Mouse (Mus musculus): ENCODE measurements at regions not wholly inside any gene's neighbourhood (a gene's known extent, or its start where the extent isn't known, plus 50 kb on each side); places are given as distances from the start of the nearest gene placed in this dataset.

GRCm38 (mm10) chr2:113903865-113904264, 55.4 kb upstream of the Arhgap11a start:
- ATAC-seq (ENCODE audit: low FRiP score), result no peak
- Histone ChIP-seq H3K27ac (no peak overlapping the region), H3K4me1 (replicated peaks) (0 out of 2 replicates have a peak, but pooled peaks cover 5% of the 10 kb centered on the region)

GRCm38 (mm10) chr2:113903006-113903545, 54.6 kb upstream of the Arhgap11a start:
- no peak for ATAC-seq (ENCODE audit: low FRiP score)
- Histone ChIP-seq H3K9me3 (no peaks in the 10 kb centered on the region), H3K27ac (no peak overlapping the region), H3K4me1 (replicated peaks) (0 out of 2 replicates have a peak, but pooled peaks cover 5% of the 10 kb centered on the region), H3K4me3 (no peak overlapping the region), H3K4me2 (no peak overlapping the region), H3K27me3 (no peaks in the 10 kb centered on the region), H3K36me3 (no peaks in the 10 kb centered on the region), H3K9ac (no peak overlapping the region)
- 15% methylated on average over 1 of the region's 1 CpGs for WGBS

More at GRCm38 (mm10) chr2:113903865-113904264, 55.4 kb upstream of the Arhgap11a start:
- Histone ChIP-seq H3K4me3 (no peak overlapping the region), H3K4me2 (no peak overlapping the region), H3K9me3 (no peaks in the 10 kb centered on the region), H3K27me3 (no peaks in the 10 kb centered on the region), H3K36me3 (no peaks in the 10 kb centered on the region), H3K9ac (no peak overlapping the region)

- Histone ChIP-seq H3K4me3 (no peak overlapping the region), H3K4me2 (no peak overlapping the region), H3K9me3 (no peaks in the 10 kb centered on the region), H3K27me3 (no peaks in the 10 kb centered on the region), H3K27ac (no peak overlapping the region), H3K9ac (no peak overlapping the region), H3K36me3 (no peaks in the 10 kb centered on the region), H3K4me1 (replicated peaks) (0 out of 2 replicates have a peak, but pooled peaks cover 5% of the 10 kb centered on the region)
- no peak for ATAC-seq (ENCODE audit: low FRiP score)
These were observed 53.9 kb upstream of the Arhgap11a start for GRCm38 (mm10) chr2:113902406-113902805.

GRCm38 (mm10) chr2:113900496-113900895, 52.0 kb upstream of the Arhgap11a start:
- Histone ChIP-seq H3K9me3 (no peaks in the 10 kb centered on the region), H3K4me3 (no peak overlapping the region), H3K4me2 (no peak overlapping the region), H3K27ac (no peak overlapping the region), H3K27me3 (no peaks in the 10 kb centered on the region), H3K4me1 (replicated peaks) (0 out of 2 replicates have a peak, but pooled peaks cover 5% of the 10 kb centered on the region), H3K9ac (no peak overlapping the region), H3K36me3 (no peaks in the 10 kb centered on the region)
- 35% methylated on average over 5 of the region's 5 CpGs for WGBS
- ATAC-seq (ENCODE audit: low FRiP score), result no peak

GRCm38 (mm10) chr2:113898747-113899146, 50.3 kb upstream of the Arhgap11a start:
- no peaks in the 10 kb centered on the region for H3K36me3 ChIP-seq
- no peak overlapping the region for H3K27ac ChIP-seq
- no peak overlapping the region for H3K4me2 ChIP-seq
- WGBS, result 78% methylated on average over 6 of the region's 6 CpGs
- H3K9me3 ChIP-seq, result no peaks in the 10 kb centered on the region
- H3K4me3 ChIP-seq, result no peak overlapping the region
- H3K4me1 ChIP-seq (replicated peaks), result 0 out of 2 replicates have a peak, but pooled peaks cover 5% of the 10 kb centered on the region
- no peaks in the 10 kb centered on the region for H3K27me3 ChIP-seq
- no peak overlapping the region for H3K9ac ChIP-seq
- no peak for ATAC-seq (ENCODE audit: low FRiP score)
